Mouse (Mus musculus) limb, embryonic 15.5 days (tissue): ENCODE results near the gene Adam33. TPM values are rescaled to one million over a fixed set of nuclear protein-coding genes. Genes with fewer than 3 reads are reported as not detected.
"Not testable (repeated sequence)": the region's sequence is repeated elsewhere in the genome, so short reads cannot be mapped to it uniquely, and the experiment has no call there.

Experiments
- ATAC-seq: fragments of 200-750 bp; cut with Nextera tagmentation; 2 replicates; pipeline ENCODE4 v1.8.0; 2017; ENCODE audit warnings: low read depth, moderate TSS enrichment; ENCODE audit not compliant: insufficient number of reproducible peaks, low FRiP score, low TSS enrichment
- H3K27ac ChIP-seq: fragments of 300-500 bp; sonication (generic); 2 replicates; pipeline ENCODE4 v1.5.1; 2015; ENCODE audit warnings: moderate library complexity, mild to moderate bottlenecking, inconsistent platforms
- H3K27me3 ChIP-seq: fragments of 300-500 bp; sonication (generic); 2 replicates; pipeline ENCODE4 v1.6.1; 2015; ENCODE audit warnings: inconsistent platforms
- H3K36me3 ChIP-seq: fragments of 300-500 bp; sonication (generic); 2 replicates; pipeline ENCODE4 v1.6.1; 2015; ENCODE audit warnings: inconsistent platforms
- H3K4me1 ChIP-seq: fragments of 300-500 bp; sonication (generic); 2 replicates; pipeline ENCODE4 v1.6.1; 2015; ENCODE audit warnings: inconsistent platforms
- H3K4me2 ChIP-seq: fragments of 300-500 bp; sonication (generic); 2 replicates; pipeline ENCODE4 v1.6.1; 2015; ENCODE audit warnings: mild to moderate bottlenecking, inconsistent platforms
- H3K4me3 ChIP-seq: fragments of 300-500 bp; sonication (generic); 2 replicates; pipeline ENCODE4 v1.5.1; 2015; ENCODE audit warnings: mild to moderate bottlenecking, inconsistent platforms
- H3K9ac ChIP-seq: fragments of 300-500 bp; sonication (generic); 2 replicates; pipeline ENCODE4 v1.6.1; 2015; ENCODE audit warnings: inconsistent platforms
- H3K9me3 ChIP-seq: fragments of 300-500 bp; sonication (generic); 2 replicates; pipeline ENCODE4 v1.6.1; 2016; ENCODE audit warnings: inconsistent platforms
- WGBS: fragments of 180-500 bp; shearing (Covaris S2); methylation state at CpG from one replicate; pipeline ENCODE4 v1.1.7; 2015; 5-methylcytosine and 5-hydroxymethylcytosine counted together
- polyA plus RNA-seq: library from polyadenylated mRNA; unstranded; fragments of >200 nt; fragmentation: Nextera tagmentation; extraction: Ambion mirVana; gene quantifications from 2 replicates; pipeline ENCODE4 v1.2.1, GENCODE M21; 2015

The Adam33 gene
- 69.2 and 77.5 TPM in 2 replicates for polyA plus RNA-seq

DNA sequence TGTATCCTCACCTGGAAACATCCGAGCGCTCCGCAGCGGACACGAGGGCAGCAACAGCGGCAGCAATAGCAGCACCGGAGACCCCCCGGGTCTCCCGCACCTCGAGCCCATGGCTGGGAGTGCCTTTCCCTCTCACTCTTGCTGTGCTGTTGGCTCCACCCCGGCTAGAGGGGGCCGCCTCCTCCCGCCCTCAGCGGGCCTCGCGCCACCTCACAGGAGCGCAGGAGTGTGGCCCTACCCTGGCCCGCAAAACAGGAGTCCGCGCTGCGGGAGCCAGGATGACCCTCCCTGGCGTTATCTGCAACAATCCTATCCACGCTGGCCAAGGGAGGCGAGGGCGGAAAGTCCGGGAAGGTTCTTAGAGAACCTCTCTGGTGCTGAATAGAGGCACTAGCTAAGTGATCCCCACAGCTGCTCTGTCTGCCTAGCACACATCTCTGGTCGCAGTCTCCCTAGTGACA lies at the start of gene Adam33:
Adam33 (minus strand) TSS at position 411 of the 461 bp plus-strand sequence.
- Histone ChIP-seq H3K36me3 (no peaks in the 10 kb centered on the region), H3K9ac (peak within 1 kb of the TSS; percentile 33; the same call in 1 of the 2 replicates), H3K4me2 (peak within 1 kb of the TSS; percentile 67), H3K4me3 (peak within 1 kb of the TSS; percentile 38), H3K27me3 (peaks cover 22% of the 10 kb centered on the region; the same call in 1 of the 2 replicates), H3K4me1 (peaks cover 60% of the 10 kb centered on the region), H3K9me3 (no peaks in the 10 kb centered on the region), H3K27ac (peak within 1 kb of the TSS; percentile 87; the same call in 1 of the 2 replicates)
- ATAC-seq: no peak
- 2% methylated on average over 26 of the region's 27 CpGs for WGBS

DNA sequence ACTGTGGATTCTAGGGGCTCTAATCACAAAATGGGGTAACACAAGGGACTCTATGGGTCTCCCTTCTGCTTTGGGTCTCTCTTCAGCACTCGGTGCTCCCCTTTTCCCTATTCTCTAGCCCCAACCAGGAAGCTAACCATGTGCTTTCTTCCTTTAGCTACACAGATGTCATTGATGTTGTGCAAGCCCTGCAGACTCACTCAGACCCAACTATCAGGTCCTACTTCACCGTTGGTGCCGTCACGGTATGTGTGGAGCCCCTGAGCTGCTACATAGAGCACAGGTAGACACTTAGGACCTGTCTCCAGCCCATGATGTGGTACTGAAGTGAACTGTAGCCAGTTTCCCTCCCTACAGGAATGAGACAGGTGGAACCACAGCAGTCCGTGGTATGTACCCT lies 42.4 kb upstream of the Adam33 start:
- H3K9ac ChIP-seq: no peak overlapping the region
- H3K9me3 ChIP-seq: no peaks in the 10 kb centered on the region
- H3K4me1 ChIP-seq: no peaks in the 10 kb centered on the region
- H3K4me3 ChIP-seq: no peak overlapping the region
- no peaks in the 10 kb centered on the region for H3K36me3 ChIP-seq
- H3K27me3 ChIP-seq: no peaks in the 10 kb centered on the region
- H3K4me2 ChIP-seq: no peak overlapping the region
- ATAC-seq: no peak
- 89% methylated on average over 5 of the region's 5 CpGs for WGBS
- H3K27ac ChIP-seq: no peak overlapping the region

DNA sequence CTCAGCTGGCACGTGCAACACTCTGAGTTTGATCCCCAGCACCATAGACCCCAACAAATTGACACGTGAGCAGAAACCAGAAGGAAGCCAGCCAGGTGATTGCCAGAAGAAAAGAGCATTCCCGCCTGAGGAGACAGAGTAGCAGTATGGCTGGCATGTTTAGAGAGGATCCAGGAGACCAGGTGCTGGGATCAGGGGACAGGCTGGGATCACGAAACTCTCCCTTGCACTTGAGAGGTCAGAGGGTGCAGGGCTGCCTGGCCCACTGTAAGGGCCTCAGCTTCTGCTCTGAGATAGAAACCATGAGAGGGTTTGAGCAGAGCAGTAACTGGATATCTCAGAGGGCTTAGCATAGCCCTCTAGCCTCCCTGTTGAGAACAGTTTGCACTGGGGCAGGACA lies 41.4 kb upstream of the Adam33 start:
- H3K27ac ChIP-seq, ATAC-seq, H3K4me2 ChIP-seq, H3K4me1 ChIP-seq, H3K27me3 ChIP-seq, H3K9ac ChIP-seq, H3K4me3 ChIP-seq, H3K36me3 ChIP-seq, H3K9me3 ChIP-seq: not testable (repeated sequence)
- WGBS: 67% methylated on average over 4 of the region's 4 CpGs

DNA sequence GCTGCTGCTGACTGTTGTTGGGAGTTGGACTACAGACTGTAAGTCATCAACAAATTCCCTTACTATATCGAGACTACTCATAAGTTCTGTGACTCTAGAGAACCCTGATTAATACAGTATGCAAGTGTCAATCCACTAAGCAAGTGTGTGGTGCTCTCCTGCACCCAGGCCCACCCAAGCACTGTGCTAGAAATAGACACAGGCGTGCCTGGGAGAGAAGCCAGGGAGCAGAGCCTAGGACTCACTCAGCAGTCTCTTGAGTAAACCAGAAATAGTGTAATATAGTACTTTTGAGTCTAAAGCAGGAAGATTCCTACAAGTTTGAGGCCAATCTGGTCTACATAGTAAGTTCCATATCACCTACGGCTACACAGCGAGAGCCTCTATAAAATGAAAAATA lies 40.4 kb upstream of the Adam33 start:
- Histone ChIP-seq H3K36me3 (no peaks in the 10 kb centered on the region), H3K27me3 (no peaks in the 10 kb centered on the region), H3K4me2 (no peak overlapping the region), H3K9me3 (no peaks in the 10 kb centered on the region), H3K4me3 (no peak overlapping the region), H3K27ac (no peak overlapping the region), H3K4me1 (no peaks in the 10 kb centered on the region), H3K9ac (no peak overlapping the region)
- no peak for ATAC-seq
- 76% methylated on average over 4 of the region's 4 CpGs for WGBS

DNA sequence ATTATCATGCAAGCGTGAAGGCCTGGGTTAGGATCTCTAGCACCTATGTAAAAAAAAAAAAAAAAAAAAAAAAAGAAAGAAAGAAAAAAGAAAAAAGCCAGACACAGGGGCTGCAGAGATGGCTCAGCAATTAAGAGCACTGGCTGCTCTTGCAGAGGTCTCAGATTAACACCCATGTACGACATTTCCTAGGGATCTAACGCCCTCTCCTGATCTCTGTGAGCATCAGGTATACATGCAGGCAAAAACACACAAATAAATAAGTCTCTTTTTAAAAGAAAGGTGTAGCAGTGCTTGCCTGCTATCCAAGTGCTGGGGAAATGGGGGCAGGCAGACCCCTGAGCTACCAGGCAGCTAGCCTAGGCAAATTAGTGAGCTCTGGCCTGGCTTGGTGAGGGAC lies 37.9 kb upstream of the Adam33 start:
- Histone ChIP-seq H3K4me1 (no peaks in the 10 kb centered on the region; the same call in none of the 2 replicates), H3K9ac (no peak overlapping the region), H3K4me2 (no peak overlapping the region), H3K4me3 (no peak overlapping the region), H3K36me3 (no peaks in the 10 kb centered on the region), H3K27me3 (no peaks in the 10 kb centered on the region), H3K27ac (no peak overlapping the region), H3K9me3 (no peaks in the 10 kb centered on the region)
- no peak for ATAC-seq
- WGBS: 48% methylated on average over 3 of the region's 3 CpGs

DNA sequence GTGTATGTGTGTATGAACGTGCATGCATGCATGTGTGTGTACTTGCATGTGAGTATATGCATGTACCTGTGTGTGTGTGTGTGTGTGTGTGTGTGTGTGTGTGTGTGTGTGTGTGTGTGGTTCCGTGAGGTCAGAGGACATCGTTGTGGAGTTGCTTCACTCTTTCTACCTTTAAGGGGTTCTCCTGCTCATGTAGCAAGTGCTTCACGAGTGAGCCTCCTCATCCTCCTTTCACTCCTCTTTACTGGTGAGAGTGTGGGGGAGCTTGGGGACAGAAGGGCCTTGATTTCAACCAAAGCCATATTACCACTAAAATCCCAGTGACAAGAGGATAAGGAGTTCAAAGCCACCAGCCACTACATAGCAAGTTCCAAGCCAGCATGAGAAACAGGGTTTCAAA lies 33.5 kb upstream of the Adam33 start:
- Histone ChIP-seq H3K9ac (no peak overlapping the region), H3K4me2 (no peak overlapping the region), H3K27me3 (no peaks in the 10 kb centered on the region), H3K4me3 (no peak overlapping the region), H3K4me1 (peaks cover 6% of the 10 kb centered on the region), H3K9me3 (no peaks in the 10 kb centered on the region), H3K27ac (peak overlapping the region; percentile 73; the same call in 1 of the 2 replicates), H3K36me3 (no peaks in the 10 kb centered on the region)
- no peak for ATAC-seq
- WGBS: 89% methylated on average over 4 of the region's 4 CpGs

DNA sequence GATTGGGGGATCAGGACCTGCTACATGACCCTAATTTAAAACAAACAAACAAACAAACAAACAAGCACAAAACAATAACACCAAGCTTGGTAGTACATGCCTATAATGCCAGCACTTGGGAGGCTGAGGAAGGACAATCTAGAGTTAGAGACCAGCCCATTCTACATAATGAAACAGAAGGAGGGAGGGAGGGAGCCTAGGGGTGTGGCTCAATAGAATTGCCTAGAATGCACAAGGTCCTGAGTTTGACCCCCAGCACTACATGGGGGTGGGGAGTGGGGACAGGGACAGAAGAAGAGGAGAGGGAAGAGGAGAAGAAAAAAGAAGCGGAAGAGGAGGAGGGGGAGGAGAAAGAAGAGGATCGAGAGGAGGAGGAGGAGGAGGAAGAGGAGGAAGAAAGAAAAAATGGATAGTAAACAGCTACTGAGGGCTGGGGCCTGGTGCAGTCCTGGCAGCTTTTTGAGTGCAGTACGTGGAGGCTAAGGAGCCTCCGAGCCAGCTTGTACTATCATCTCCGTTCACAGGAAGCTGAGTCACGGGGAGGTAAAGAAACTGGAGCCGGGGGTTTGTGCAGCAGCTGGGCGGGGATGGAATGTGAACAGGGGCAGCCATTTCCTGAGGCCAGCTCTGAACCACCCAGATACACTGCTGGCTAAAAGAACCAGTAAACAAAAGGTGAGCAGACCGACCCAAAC lies 32.6 kb upstream of the Adam33 start:
- H3K27ac ChIP-seq: peak overlapping the region; percentile 73
- peaks cover 6% of the 10 kb centered on the region for H3K4me1 ChIP-seq
- WGBS: 3% methylated on average over 9 of the region's 9 CpGs
- H3K9me3 ChIP-seq: no peaks in the 10 kb centered on the region
- H3K27me3 ChIP-seq: no peaks in the 10 kb centered on the region
- no peaks in the 10 kb centered on the region for H3K36me3 ChIP-seq
- no peak overlapping the region for H3K9ac ChIP-seq
- H3K4me3 ChIP-seq: no peak overlapping the region
- peak overlapping the region; percentile 19; the same call in 1 of the 2 replicates for H3K4me2 ChIP-seq
- peak; percentile 62; the same call in 1 of the 2 replicates for ATAC-seq

DNA sequence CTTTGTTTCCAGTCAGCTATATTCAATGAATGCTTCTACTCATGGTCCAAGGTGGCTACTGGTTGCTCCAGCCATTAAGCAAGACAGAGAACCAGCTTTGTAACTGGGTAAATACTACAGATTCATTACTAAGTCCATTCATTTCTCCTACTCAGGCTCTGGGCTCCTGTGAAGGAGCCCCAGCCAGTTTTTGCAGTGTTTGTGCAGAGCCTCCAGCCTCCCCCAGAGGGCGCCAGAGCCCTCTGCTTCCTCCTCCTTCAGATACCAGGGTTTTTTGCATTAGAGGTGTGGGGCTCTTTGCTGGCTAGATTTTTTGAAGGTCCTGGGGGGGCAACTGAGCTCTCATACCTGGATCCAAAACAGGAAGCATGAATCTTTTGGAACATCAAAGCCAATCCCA lies 31.2 kb upstream of the Adam33 start:
- H3K4me1 ChIP-seq: peaks cover 6% of the 10 kb centered on the region
- WGBS: 0% methylated on average over 1 of the region's 1 CpGs
- H3K27ac ChIP-seq: no peak overlapping the region
- H3K27me3 ChIP-seq: no peaks in the 10 kb centered on the region
- no peak for ATAC-seq
- H3K9ac ChIP-seq: no peak overlapping the region
- H3K9me3 ChIP-seq: no peaks in the 10 kb centered on the region
- no peak overlapping the region for H3K4me2 ChIP-seq
- H3K4me3 ChIP-seq: no peak overlapping the region
- no peaks in the 10 kb centered on the region for H3K36me3 ChIP-seq

DNA sequence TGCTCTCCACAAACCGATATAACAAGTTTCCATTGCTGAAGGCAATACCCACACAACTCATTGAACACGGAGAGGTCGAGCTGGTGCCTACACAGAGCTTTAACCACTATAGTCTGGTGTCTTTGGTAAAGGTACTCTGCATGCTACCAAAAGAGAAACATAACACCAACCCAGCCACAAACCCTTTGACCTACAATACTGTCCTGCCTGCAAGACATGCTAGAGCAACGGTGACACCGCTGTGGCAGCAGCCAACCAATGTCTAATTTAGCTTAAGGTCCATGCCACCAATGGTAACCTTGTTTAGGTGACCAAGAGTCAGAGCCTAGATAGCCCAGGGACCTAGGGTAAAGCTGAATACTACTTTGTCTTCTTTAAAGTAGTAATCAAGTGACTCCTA lies 30.0 kb upstream of the Adam33 start:
- Histone ChIP-seq H3K27ac (no peak overlapping the region), H3K9me3 (no peaks in the 10 kb centered on the region), H3K9ac (no peak overlapping the region), H3K4me2 (no peak overlapping the region), H3K27me3 (no peaks in the 10 kb centered on the region), H3K36me3 (no peaks in the 10 kb centered on the region), H3K4me3 (no peak overlapping the region), H3K4me1 (peaks cover 8% of the 10 kb centered on the region)
- ATAC-seq: no peak
- WGBS: 77% methylated on average over 5 of the region's 5 CpGs

DNA sequence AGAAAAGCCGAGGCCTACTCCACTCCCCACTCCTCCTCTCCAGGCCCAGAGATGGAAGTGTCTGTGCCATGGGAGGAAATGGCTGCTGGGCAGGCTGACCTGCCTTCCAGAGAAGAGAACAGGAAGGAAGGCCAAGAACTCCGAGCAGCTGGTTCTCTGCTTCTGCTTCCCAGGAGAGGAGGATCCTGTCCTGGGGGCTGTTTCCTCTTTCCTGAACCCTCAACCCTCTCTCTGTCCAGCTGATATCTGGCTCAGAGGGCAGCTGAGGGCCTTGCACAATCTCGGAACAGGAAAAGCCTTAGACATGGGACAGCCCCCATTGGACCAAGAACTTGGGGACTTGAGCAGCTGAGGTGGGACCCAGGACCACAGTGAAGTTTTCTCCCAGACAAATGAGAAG lies 27.2 kb upstream of the Adam33 start:
- Histone ChIP-seq H3K9me3 (no peaks in the 10 kb centered on the region), H3K36me3 (no peaks in the 10 kb centered on the region), H3K4me2 (no peak overlapping the region), H3K27me3 (no peaks in the 10 kb centered on the region), H3K4me1 (peaks cover 5% of the 10 kb centered on the region; the same call in 1 of the 2 replicates), H3K27ac (no peak overlapping the region), H3K9ac (no peak overlapping the region), H3K4me3 (no peak overlapping the region)
- ATAC-seq: no peak
- WGBS: 69% methylated on average over 3 of the region's 3 CpGs

DNA sequence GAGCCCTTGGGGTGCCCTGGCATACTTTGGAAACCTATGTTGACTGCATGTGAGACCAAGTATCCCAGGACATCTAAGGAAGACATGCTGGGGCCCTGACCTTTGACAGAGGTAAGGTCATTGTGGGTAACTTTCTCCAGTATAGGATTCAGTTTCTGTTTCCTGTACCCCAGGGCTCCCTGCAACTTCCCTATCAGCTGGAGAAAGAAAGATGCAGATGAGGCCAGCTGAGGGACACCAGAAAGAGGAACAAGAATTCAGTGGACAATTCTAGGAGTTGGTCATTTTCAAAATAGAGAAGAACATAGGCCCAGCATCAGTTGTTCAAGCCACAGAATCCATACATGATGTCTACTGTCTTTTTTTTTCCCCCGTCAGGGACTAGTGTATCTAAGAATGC lies 26.0 kb upstream of the Adam33 start:
- 73% methylated on average over 1 of the region's 1 CpGs for WGBS
- H3K27ac ChIP-seq: no peak overlapping the region
- H3K36me3 ChIP-seq: no peaks in the 10 kb centered on the region
- H3K4me2 ChIP-seq: no peak overlapping the region
- ATAC-seq: no peak
- no peaks in the 10 kb centered on the region for H3K27me3 ChIP-seq
- H3K4me1 ChIP-seq: 0 out of 2 replicates have a peak, but pooled peaks cover 3% of the 10 kb centered on the region
- no peaks in the 10 kb centered on the region for H3K9me3 ChIP-seq
- H3K4me3 ChIP-seq: no peak overlapping the region
- H3K9ac ChIP-seq: no peak overlapping the region

DNA sequence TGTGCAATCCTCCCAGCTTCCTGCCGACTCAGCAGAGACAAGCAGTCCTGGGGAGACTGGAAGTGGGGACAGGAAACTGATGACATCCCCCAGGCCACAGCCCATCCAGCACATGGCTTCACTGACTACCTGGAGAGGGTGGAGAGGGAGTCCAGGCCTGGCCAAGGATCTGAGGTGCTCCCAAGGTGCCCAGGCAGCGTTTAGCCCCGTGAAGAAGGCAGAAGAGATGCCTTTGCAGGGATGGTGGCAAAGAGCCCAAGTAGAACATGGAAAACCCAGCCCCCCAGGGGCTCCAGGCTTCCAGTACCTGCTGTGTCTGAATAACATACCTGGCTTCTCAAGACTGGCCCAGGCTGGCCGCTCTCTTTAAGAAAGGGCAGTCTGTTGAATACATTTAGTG lies 25.0 kb upstream of the Adam33 start:
- Histone ChIP-seq H3K4me3 (no peak overlapping the region), H3K27me3 (no peaks in the 10 kb centered on the region), H3K27ac (no peak overlapping the region), H3K4me2 (no peak overlapping the region), H3K4me1 (0 out of 2 replicates have a peak, but pooled peaks cover 3% of the 10 kb centered on the region), H3K9ac (no peak overlapping the region), H3K9me3 (no peaks in the 10 kb centered on the region), H3K36me3 (no peaks in the 10 kb centered on the region)
- WGBS: 70% methylated on average over 4 of the region's 4 CpGs
- ATAC-seq: no peak
